Mouse (Mus musculus) liver, adult 2 months (tissue): Measurements from ENCODE around the gene H2-Q7. TPM values are rescaled to one million over a fixed set of nuclear protein-coding genes. Genes with fewer than 3 reads are reported as not detected.
A peak's percentile ranks its signal among the peaks of the same experiment; 100 is the strongest.
"Not testable (repeated sequence)": the region's sequence is repeated elsewhere in the genome, so short reads cannot be mapped to it uniquely, and the experiment has no call there.

Source experiments
- DNase-seq: peaks from one replicate; pipeline ENCODE4 v3.0.0-alpha.2; 2011; ENCODE audit warnings: low read depth, low spot score; ENCODE audit errors: extremely low read depth
- H3K27ac ChIP-seq: fragments of 200-500 bp; replicated peaks from 2 replicates; pipeline ENCODE4 v1.5.1; 2012; ENCODE audit warnings: low read depth, mild to moderate bottlenecking, control low read depth, inconsistent platforms, low read length; ENCODE audit not compliant: insufficient read depth
- H3K27me3 ChIP-seq: fragments of 200-500 bp; 2 replicates; pipeline ENCODE4 v1.6.1; 2012; ENCODE audit warnings: mild to moderate bottlenecking, moderate library complexity, low read length, inconsistent platforms; ENCODE audit not compliant: control insufficient read depth, insufficient read depth
- H3K36me3 ChIP-seq: fragments of 200-500 bp; 2 replicates; pipeline ENCODE4 v1.6.1; 2012; ENCODE audit warnings: low read length, inconsistent platforms; ENCODE audit not compliant: control insufficient read depth, insufficient read depth
- H3K4me1 ChIP-seq: fragments of 200-500 bp; 2 replicates; pipeline ENCODE4 v1.6.1; 2011; ENCODE audit warnings: low read length; ENCODE audit not compliant: control insufficient read depth, insufficient read depth
- H3K4me3 ChIP-seq: fragments of 200-500 bp; 2 replicates; pipeline ENCODE4 v1.5.1; 2011; ENCODE audit warnings: low read depth, mild to moderate bottlenecking, control low read depth, low read length, moderate library complexity; ENCODE audit not compliant: insufficient read depth
- H3K79me2 ChIP-seq: fragments of 200-500 bp; 2 replicates; pipeline ENCODE4 v1.6.1; 2012; ENCODE audit warnings: inconsistent platforms, mild to moderate bottlenecking, low read length, moderate library complexity; ENCODE audit not compliant: control insufficient read depth, insufficient read depth
- H3K9ac ChIP-seq: fragments of 200-500 bp; 2 replicates; pipeline ENCODE4 v1.6.1; 2012; ENCODE audit warnings: low read depth, mild to moderate bottlenecking, control low read depth, inconsistent platforms, low read length
- CTCF ChIP-seq: fragments of 200-500 bp; IDR thresholded peaks from 2 replicates; pipeline ENCODE4 v1.5.1; 2011; ENCODE audit warnings: low read depth, low read length, control low read depth
- POLR2A ChIP-seq: fragments of 200-500 bp; IDR thresholded peaks from 2 replicates; pipeline ENCODE4 v1.6.1; 2011; ENCODE audit warnings: low read length, control low read depth; ENCODE audit not compliant: insufficient read depth; ENCODE audit errors: extremely low read depth
- WGBS: fragments of 180-500 bp; shearing (Covaris S2); methylation state at CpG from one replicate; pipeline ENCODE4 v1.1.7; 2018; 5-methylcytosine and 5-hydroxymethylcytosine counted together
- polyA plus RNA-seq: library from polyadenylated mRNA; depleted of rRNA; stranded (reverse); fragments of >200 nt; gene quantifications from 2 replicates; pipeline ENCODE4 v1.2.3, GENCODE M21; 2012
- total RNA-seq: library from RNA; depleted of rRNA; stranded (reverse); fragments of >200 nt; gene quantifications from 2 replicates; pipeline ENCODE4 v1.2.3, GENCODE M21; 2014

H2-Q7 gene
- total and polyA plus RNA-seq, 2 experiments, result 56.7 to 212 TPM

GRCm38 (mm10) chr17:35424624-35425416 lies 14.1 kb upstream of the H2-Q7 start, which contains the start of gene H2-Q6:
TSS of gene H2-Q6 (plus strand) at chr17:35424850.
- H3K4me1 ChIP-seq, H3K27me3 ChIP-seq, H3K36me3 ChIP-seq, H3K79me2 ChIP-seq, H3K27ac ChIP-seq: not testable (repeated sequence)
- TF ChIP-seq POLR2A, result peak; percentile 67
- peak; percentile 85 for DNase-seq
- peak within 1 kb of the TSS; percentile 71 for H3K4me3 ChIP-seq
- peak within 1 kb of the TSS; percentile 57 for H3K9ac ChIP-seq
- 1% methylated on average over 57 of the region's 66 CpGs for WGBS

GRCm38 (mm10) chr17:35425474-35425873 lies 13.5 kb upstream of the H2-Q7 start:
- H3K36me3 ChIP-seq, DNase-seq, H3K27me3 ChIP-seq, H3K4me1 ChIP-seq, H3K27ac ChIP-seq, H3K79me2 ChIP-seq: not testable (repeated sequence)
- H3K9ac ChIP-seq, result peak overlapping the region; percentile 4
- WGBS, result 58% methylated on average over 25 of the region's 28 CpGs
- peak overlapping the region; percentile 35; the same call in 1 of the 2 replicates for H3K4me3 ChIP-seq

GRCm38 (mm10) chr17:35428883-35429282 lies 10.1 kb upstream of the H2-Q7 start:
- not testable (repeated sequence) for H3K36me3 ChIP-seq, DNase-seq, H3K27me3 ChIP-seq, H3K9ac ChIP-seq, H3K79me2 ChIP-seq, H3K27ac ChIP-seq, H3K4me3 ChIP-seq, H3K4me1 ChIP-seq
- 94% methylated on average over 6 of the region's 6 CpGs for WGBS

DNA sequence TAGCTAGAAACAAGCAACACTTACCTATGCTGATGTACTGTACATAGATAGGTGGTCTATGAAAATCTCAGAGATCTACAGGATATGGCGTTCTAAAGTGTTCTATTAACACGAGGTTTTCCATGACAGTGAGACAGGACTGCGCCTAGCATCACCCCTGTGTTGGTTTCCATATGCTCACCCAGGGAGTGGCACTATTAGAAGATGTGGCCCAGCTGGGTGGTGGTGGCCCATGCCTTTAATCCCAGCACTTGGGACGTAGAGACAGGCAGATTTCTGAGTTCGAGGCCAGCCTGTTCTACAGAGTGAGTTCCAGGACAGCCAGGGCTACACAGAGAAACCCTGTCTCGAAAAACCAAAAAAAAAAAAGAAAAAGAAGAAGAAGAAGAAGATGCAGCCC lies 8.3 kb upstream of the H2-Q7 start:
- not testable (repeated sequence) for H3K79me2 ChIP-seq, H3K36me3 ChIP-seq, H3K27me3 ChIP-seq, H3K4me1 ChIP-seq, H3K27ac ChIP-seq, DNase-seq, H3K4me3 ChIP-seq, H3K9ac ChIP-seq
- 93% methylated on average over 6 of the region's 6 CpGs for WGBS

GRCm38 (mm10) chr17:35432167-35432566 lies 6.8 kb upstream of the H2-Q7 start:
- not testable (repeated sequence) for H3K36me3 ChIP-seq, H3K4me1 ChIP-seq, H3K27me3 ChIP-seq, H3K9ac ChIP-seq, H3K4me3 ChIP-seq, H3K79me2 ChIP-seq, H3K27ac ChIP-seq, DNase-seq
- WGBS, result 87% methylated on average over 3 of the region's 3 CpGs

- H3K4me1 ChIP-seq, H3K79me2 ChIP-seq, H3K27ac ChIP-seq, H3K4me3 ChIP-seq, H3K9ac ChIP-seq, H3K36me3 ChIP-seq, H3K27me3 ChIP-seq, DNase-seq: not testable (repeated sequence)
- TF ChIP-seq CTCF, result peak; percentile 60
- 20% methylated on average over 8 of the region's 8 CpGs for WGBS
These were observed 4.1 kb upstream of the H2-Q7 start for GRCm38 (mm10) chr17:35434836-35435235.

- not testable (repeated sequence) for H3K27ac ChIP-seq, H3K4me1 ChIP-seq, H3K27me3 ChIP-seq, DNase-seq, H3K9ac ChIP-seq, H3K79me2 ChIP-seq, H3K36me3 ChIP-seq, H3K4me3 ChIP-seq
- 84% methylated on average over 3 of the region's 3 CpGs for WGBS
These were observed 3.4 kb upstream of the H2-Q7 start for GRCm38 (mm10) chr17:35435577-35435976.

DNA sequence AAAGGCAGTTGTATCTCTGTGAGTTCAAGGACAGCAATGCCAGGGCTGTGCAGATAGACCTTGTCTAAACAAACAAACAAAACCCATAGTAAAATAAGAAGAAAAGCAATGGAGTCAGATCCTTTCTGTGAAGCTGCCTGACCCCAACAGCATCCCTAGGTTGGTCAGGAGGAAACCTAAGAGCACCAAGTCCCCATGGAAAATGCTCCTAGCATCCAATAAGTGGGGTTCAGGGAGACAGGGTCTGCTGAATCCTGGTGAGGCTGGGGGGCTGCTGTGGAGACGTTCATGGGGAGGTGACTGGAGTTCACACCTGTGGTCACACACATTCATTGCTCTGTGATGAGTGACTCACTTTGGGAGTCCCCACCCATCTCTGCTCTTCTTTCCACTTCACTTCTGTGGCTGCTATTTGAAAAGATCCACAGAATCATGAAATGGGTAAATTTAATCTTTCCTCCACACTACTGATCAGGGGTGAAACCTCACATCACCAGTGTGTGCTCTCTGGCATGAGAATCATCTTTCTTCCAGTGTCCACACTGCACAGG lies 1.5 kb upstream of the H2-Q7 start:
- 76% methylated on average over 1 of the region's 1 CpGs for WGBS

GRCm38 (mm10) chr17:35438395-35438794 lies 560 bp upstream of the H2-Q7 start:
- H3K27me3 ChIP-seq, H3K27ac ChIP-seq, H3K36me3 ChIP-seq, H3K4me3 ChIP-seq, DNase-seq, H3K9ac ChIP-seq, H3K4me1 ChIP-seq, H3K79me2 ChIP-seq: not testable (repeated sequence)
- WGBS, result 93% methylated on average over 3 of the region's 3 CpGs

More for the DNA sequence above, 1.5 kb upstream of the H2-Q7 start:
- not testable (repeated sequence) for H3K9ac ChIP-seq, H3K4me1 ChIP-seq, DNase-seq, H3K27ac ChIP-seq, H3K27me3 ChIP-seq, H3K4me3 ChIP-seq, H3K79me2 ChIP-seq, H3K36me3 ChIP-seq
